Mouse (Mus musculus) kidney, adult 2 months (tissue): ENCODE results near the gene Trp73. TPM values are rescaled to one million over a fixed set of nuclear protein-coding genes. Genes with fewer than 3 reads are reported as not detected.

Experiments used
- DNase-seq: peaks from one replicate; pipeline ENCODE4 v3.0.0; 2021
- H3K27ac ChIP-seq: fragments of 200-500 bp; 2 replicates; pipeline ENCODE4 v1.5.1; 2012; ENCODE audit warnings: low read depth, low read length, control low read depth, inconsistent platforms; ENCODE audit not compliant: insufficient read depth
- H3K27me3 ChIP-seq: fragments of 200-500 bp; replicated peaks from 2 replicates; pipeline ENCODE4 v1.6.1; 2012; ENCODE audit warnings: mild to moderate bottlenecking, moderate library complexity, low read length, inconsistent platforms; ENCODE audit not compliant: control insufficient read depth, insufficient read depth
- H3K36me3 ChIP-seq: fragments of 200-500 bp; 2 replicates; pipeline ENCODE4 v1.6.1; 2012; ENCODE audit warnings: mild to moderate bottlenecking, moderate library complexity, low read length, inconsistent platforms; ENCODE audit not compliant: control insufficient read depth, insufficient read depth
- H3K4me1 ChIP-seq: fragments of 200-500 bp; 2 replicates; pipeline ENCODE4 v1.6.1; 2011; ENCODE audit warnings: low read length; ENCODE audit not compliant: control insufficient read depth, insufficient read depth
- H3K4me3 ChIP-seq: fragments of 200-500 bp; 2 replicates; pipeline ENCODE4 v1.5.1; 2011; ENCODE audit warnings: mild to moderate bottlenecking, low read depth, low read length, control low read depth; ENCODE audit not compliant: insufficient read depth
- CTCF ChIP-seq: fragments of 200-500 bp; conservative IDR thresholded peaks from 2 replicates; pipeline ENCODE4 v1.5.1; 2011; ENCODE audit warnings: low read depth, mild to moderate bottlenecking, control low read depth, low read length, moderate library complexity, mixed read lengths; ENCODE audit not compliant: insufficient read depth, insufficient read length
- POLR2A ChIP-seq: fragments of 200-500 bp; IDR thresholded peaks from one replicate; pipeline ENCODE4 v1.6.1; 2011; ENCODE audit warnings: low read depth, low read length, control low read depth
- WGBS: fragments of 180-500 bp; shearing (Covaris S2); methylation state at CpG from one replicate; pipeline ENCODE4 v1.1.7; 2018; 5-methylcytosine and 5-hydroxymethylcytosine counted together
- polyA plus RNA-seq: library from polyadenylated mRNA; depleted of rRNA; stranded (reverse); fragments of >200 nt; gene quantifications from 2 replicates; pipeline ENCODE4 v1.2.3, GENCODE M21; 2012

Gene Trp73
- polyA plus RNA-seq, 1 experiment, result 0.03 TPM

GRCm38 (mm10) chr4:154023754-154024601 is 116.0 kb downstream of the Trp73 start:
- TF ChIP-seq POLR2A, result no peak
- no peak for TF ChIP-seq CTCF
- Histone ChIP-seq H3K36me3 (no peaks in the 10 kb centered on the region; the same call in 1 of the 2 replicates), H3K4me3 (peak overlapping the region; percentile 65), H3K27me3 (no peaks in the 10 kb centered on the region), H3K4me1 (peaks cover 24% of the 10 kb centered on the region), H3K27ac (peak overlapping the region; percentile 78)
- peak; percentile 66 for DNase-seq
- 24% methylated on average over 8 of the region's 8 CpGs for WGBS

- Histone ChIP-seq H3K27me3 (no peaks in the 10 kb centered on the region), H3K27ac (peak overlapping the region; percentile 78), H3K36me3 (no peaks in the 10 kb centered on the region; the same call in 1 of the 2 replicates), H3K4me1 (peaks cover 24% of the 10 kb centered on the region), H3K4me3 (no peak overlapping the region)
- no peak for TF ChIP-seq CTCF
- no peak for TF ChIP-seq POLR2A
- no peak for DNase-seq
- 15% methylated on average over 4 of the region's 4 CpGs for WGBS
Observed at GRCm38 (mm10) chr4:154022844-154023243, 117.2 kb downstream of the Trp73 start.

- no peak for TF ChIP-seq POLR2A
- no peak for TF ChIP-seq CTCF
- WGBS, result 28% methylated on average over 4 of the region's 4 CpGs
- H3K27me3 ChIP-seq, result no peaks in the 10 kb centered on the region
- DNase-seq, result peak; percentile 96
- H3K27ac ChIP-seq, result peak overlapping the region; percentile 53
- H3K4me3 ChIP-seq, result no peak overlapping the region
- no peaks in the 10 kb centered on the region; the same call in 1 of the 2 replicates for H3K36me3 ChIP-seq
- H3K4me1 ChIP-seq, result peaks cover 24% of the 10 kb centered on the region
Observed at GRCm38 (mm10) chr4:154022407-154022806, 117.6 kb downstream of the Trp73 start.

GRCm38 (mm10) chr4:154021432-154021831 is 118.6 kb downstream of the Trp73 start:
- Histone ChIP-seq H3K36me3 (no peaks in the 10 kb centered on the region; the same call in 1 of the 2 replicates), H3K27me3 (no peaks in the 10 kb centered on the region), H3K4me1 (peaks cover 22% of the 10 kb centered on the region), H3K27ac (peak overlapping the region; percentile 53), H3K4me3 (no peak overlapping the region)
- TF ChIP-seq POLR2A (peak; percentile 17), CTCF (no peak)
- peak; percentile 69 for DNase-seq
- 52% methylated on average over 9 of the region's 9 CpGs for whole genome bisulfite sequencing

GRCm38 (mm10) chr4:154019571-154019970 is 120.4 kb downstream of the Trp73 start:
- Histone ChIP-seq H3K4me1 (peaks cover 22% of the 10 kb centered on the region), H3K36me3 (no peaks in the 10 kb centered on the region; the same call in 1 of the 2 replicates), H3K4me3 (no peak overlapping the region), H3K27me3 (no peaks in the 10 kb centered on the region), H3K27ac (no peak overlapping the region)
- WGBS, result 42% methylated on average over 7 of the region's 7 CpGs
- peak; percentile 77 for TF ChIP-seq CTCF
- no peak for TF ChIP-seq POLR2A
- DNase-seq, result peak; percentile 81

GRCm38 (mm10) chr4:154015476-154015875 is 124.5 kb downstream of the Trp73 start:
- Histone ChIP-seq H3K27me3 (no peaks in the 10 kb centered on the region), H3K36me3 (no peaks in the 10 kb centered on the region), H3K27ac (no peak overlapping the region), H3K4me3 (no peak overlapping the region), H3K4me1 (peaks cover 8% of the 10 kb centered on the region; the same call in 1 of the 2 replicates)
- DNase-seq, result peak; percentile 76
- TF ChIP-seq CTCF (no peak), POLR2A (no peak)
- WGBS, result 68% methylated on average over 11 of the region's 11 CpGs
